Mouse (Mus musculus) stomach, embryonic 14.5 days (tissue): ENCODE data around the gene Rasgrf1. TPM values are rescaled to one million over a fixed set of nuclear protein-coding genes. Genes with fewer than 3 reads are reported as not detected.
A peak's percentile ranks its signal among the peaks of the same experiment; 100 is the strongest.

Experiments
- ATAC-seq: fragments of 200-750 bp; cut with Nextera tagmentation; 2 replicates; pipeline ENCODE4 v1.8.0; 2017; ENCODE audit warnings: low read depth, moderate TSS enrichment; ENCODE audit not compliant: insufficient number of reproducible peaks, insufficient read depth, low FRiP score
- H3K27ac ChIP-seq: fragments of 300-500 bp; sonication (generic); 2 replicates; pipeline ENCODE4 v1.5.1; 2014; ENCODE audit warnings: mild to moderate bottlenecking, low read length, moderate library complexity, mixed read lengths
- H3K27me3 ChIP-seq: fragments of 300-500 bp; sonication (generic); 2 replicates; pipeline ENCODE4 v1.6.1; 2014; ENCODE audit warnings: low read length, control low read depth, mixed read lengths; ENCODE audit not compliant: control insufficient read depth, insufficient read depth
- H3K36me3 ChIP-seq: fragments of 300-500 bp; sonication (generic); 2 replicates; pipeline ENCODE4 v1.6.1; 2014; ENCODE audit warnings: mild to moderate bottlenecking, control low read depth, low read length, moderate library complexity, mixed read lengths; ENCODE audit not compliant: control insufficient read depth, insufficient read depth
- H3K4me1 ChIP-seq: fragments of 300-500 bp; sonication (generic); 2 replicates; pipeline ENCODE4 v1.6.1; 2014; ENCODE audit warnings: low read length, control low read depth, mixed read lengths; ENCODE audit not compliant: control insufficient read depth, insufficient read depth
- H3K4me2 ChIP-seq: fragments of 300-500 bp; sonication (generic); replicated peaks from 2 replicates; pipeline ENCODE4 v1.6.1; 2014; ENCODE audit warnings: low read depth, low read length, control low read depth
- H3K4me3 ChIP-seq: fragments of 300-500 bp; sonication (generic); 2 replicates; pipeline ENCODE4 v1.5.1; 2014; ENCODE audit warnings: low read depth, low read length, control low read depth
- H3K9ac ChIP-seq: fragments of 300-500 bp; sonication (generic); replicated peaks from 2 replicates; pipeline ENCODE4 v1.6.1; 2014; ENCODE audit warnings: low read depth, mild to moderate bottlenecking, control low read depth, low read length, moderate library complexity, mixed read lengths
- H3K9me3 ChIP-seq: fragments of 300-500 bp; sonication (generic); 2 replicates; pipeline ENCODE4 v1.6.1; 2016; ENCODE audit warnings: low read depth, low read length, control low read depth; ENCODE audit not compliant: control insufficient read depth
- WGBS: fragments of 180-500 bp; shearing (Covaris S2); extraction: QIAGEN DNeasy Blood & Tissue Kit; methylation state at CpG from one replicate; pipeline ENCODE4 v1.1.7; 2014; 5-methylcytosine and 5-hydroxymethylcytosine counted together
- polyA plus RNA-seq: library from polyadenylated mRNA; unstranded; fragments of >200 nt; fragmentation: Nextera tagmentation; extraction: Ambion mirVana; gene quantifications from 2 replicates; pipeline ENCODE4 v1.2.1, GENCODE M21; 2014

Gene Rasgrf1
- polyA plus RNA-seq = 0.46 and 0.59 TPM in 2 replicates

- peaks cover 15% of the 10 kb centered on the region; the same call in 1 of the 2 replicates for H3K4me1 ChIP-seq
- H3K9me3 ChIP-seq = no peaks in the 10 kb centered on the region
- peak within 1 kb of the TSS; percentile 45 for H3K4me3 ChIP-seq
- H3K27me3 ChIP-seq = peaks cover 52% of the 10 kb centered on the region
- H3K9ac ChIP-seq = no peak within 1 kb of the TSS
- peak; percentile 57 for ATAC-seq
- H3K27ac ChIP-seq = no peak within 1 kb of the TSS
- H3K36me3 ChIP-seq = no peaks in the 10 kb centered on the region
- H3K4me2 ChIP-seq = peak within 1 kb of the TSS; percentile 94
- WGBS = 1% methylated on average over 61 of the region's 64 CpGs
Observed at GRCm38 (mm10) chr9:89909131-89910010, at the start of gene Rasgrf1. TSS of gene Rasgrf1 (plus strand) at chr9:89909908.

- Histone ChIP-seq H3K4me1 (no peaks in the 10 kb centered on the region), H3K27me3 (no peaks in the 10 kb centered on the region), H3K9ac (no peak overlapping the region), H3K36me3 (no peaks in the 10 kb centered on the region), H3K27ac (no peak overlapping the region), H3K9me3 (no peaks in the 10 kb centered on the region), H3K4me3 (no peak overlapping the region), H3K4me2 (no peak overlapping the region)
- 64% methylated on average over 11 of the region's 11 CpGs for WGBS
- ATAC-seq = no peak
Observed at GRCm38 (mm10) chr9:89860145-89860544, 49.6 kb upstream of the Rasgrf1 start.

- H3K4me3 ChIP-seq = no peak overlapping the region
- no peaks in the 10 kb centered on the region for H3K9me3 ChIP-seq
- 57% methylated on average over 6 of the region's 6 CpGs for WGBS
- no peak overlapping the region for H3K27ac ChIP-seq
- H3K27me3 ChIP-seq = no peaks in the 10 kb centered on the region
- H3K9ac ChIP-seq = no peak overlapping the region
- no peak for ATAC-seq
- no peaks in the 10 kb centered on the region for H3K36me3 ChIP-seq
- no peaks in the 10 kb centered on the region for H3K4me1 ChIP-seq
- no peak overlapping the region for H3K4me2 ChIP-seq
Observed at GRCm38 (mm10) chr9:89860584-89860983, 49.1 kb upstream of the Rasgrf1 start.

- no peak overlapping the region for H3K27ac ChIP-seq
- ATAC-seq = no peak
- H3K36me3 ChIP-seq = no peaks in the 10 kb centered on the region
- no peaks in the 10 kb centered on the region for H3K4me1 ChIP-seq
- H3K9ac ChIP-seq = no peak overlapping the region
- peaks cover 8% of the 10 kb centered on the region; the same call in 1 of the 2 replicates for H3K27me3 ChIP-seq
- no peaks in the 10 kb centered on the region for H3K9me3 ChIP-seq
- no peak overlapping the region for H3K4me2 ChIP-seq
- WGBS = 49% methylated on average over 4 of the region's 4 CpGs
- no peak overlapping the region for H3K4me3 ChIP-seq
Observed at GRCm38 (mm10) chr9:89867141-89867540, 42.6 kb upstream of the Rasgrf1 start.

- no peaks in the 10 kb centered on the region for H3K4me1 ChIP-seq
- no peaks in the 10 kb centered on the region for H3K36me3 ChIP-seq
- no peak overlapping the region; the same call in 1 of the 2 replicates for H3K4me2 ChIP-seq
- H3K4me3 ChIP-seq = 0 out of 2 replicates have a peak overlapping the region, but pooled peaks have one; percentile 2
- H3K27ac ChIP-seq = no peak overlapping the region
- H3K9me3 ChIP-seq = no peaks in the 10 kb centered on the region
- no peak for ATAC-seq
- WGBS = 4% methylated on average over 16 of the region's 16 CpGs
- H3K9ac ChIP-seq = no peak overlapping the region
- H3K27me3 ChIP-seq = peaks cover 8% of the 10 kb centered on the region; the same call in 1 of the 2 replicates
Observed at GRCm38 (mm10) chr9:89868093-89868729, 41.5 kb upstream of the Rasgrf1 start.

- H3K36me3 ChIP-seq = no peaks in the 10 kb centered on the region
- H3K4me1 ChIP-seq = no peaks in the 10 kb centered on the region
- H3K4me2 ChIP-seq = no peak overlapping the region
- no peak for ATAC-seq
- H3K9ac ChIP-seq = no peak overlapping the region
- 13% methylated on average over 2 of the region's 2 CpGs for WGBS
- H3K9me3 ChIP-seq = no peaks in the 10 kb centered on the region
- H3K27me3 ChIP-seq = peaks cover 17% of the 10 kb centered on the region; the same call in 1 of the 2 replicates
- no peak overlapping the region for H3K4me3 ChIP-seq
- H3K27ac ChIP-seq = no peak overlapping the region
Observed at GRCm38 (mm10) chr9:89869594-89869993, 40.1 kb upstream of the Rasgrf1 start.

- H3K4me3 ChIP-seq = no peak overlapping the region
- ATAC-seq = no peak
- H3K27ac ChIP-seq = no peak overlapping the region
- no peaks in the 10 kb centered on the region for H3K9me3 ChIP-seq
- 14% methylated on average over 8 of the region's 8 CpGs for WGBS
- H3K27me3 ChIP-seq = peaks cover 26% of the 10 kb centered on the region
- no peak overlapping the region for H3K9ac ChIP-seq
- H3K4me1 ChIP-seq = no peaks in the 10 kb centered on the region
- H3K36me3 ChIP-seq = no peaks in the 10 kb centered on the region
- H3K4me2 ChIP-seq = no peak overlapping the region
Observed at GRCm38 (mm10) chr9:89870531-89871150, 39.1 kb upstream of the Rasgrf1 start.

- Histone ChIP-seq H3K4me2 (no peak overlapping the region), H3K4me3 (no peak overlapping the region), H3K36me3 (no peaks in the 10 kb centered on the region), H3K4me1 (no peaks in the 10 kb centered on the region), H3K27me3 (peaks cover 26% of the 10 kb centered on the region), H3K9ac (no peak overlapping the region), H3K9me3 (no peaks in the 10 kb centered on the region), H3K27ac (no peak overlapping the region)
- no peak for ATAC-seq
- WGBS = 76% methylated on average over 6 of the region's 6 CpGs
Observed at GRCm38 (mm10) chr9:89872137-89872536, 37.6 kb upstream of the Rasgrf1 start.
